Mouse (Mus musculus): ENCODE results near the gene Gbe1. TPM values are rescaled to one million over a fixed set of nuclear protein-coding genes. Genes with fewer than 3 reads are reported as not detected.

Gene Gbe1
- polyA plus RNA-seq, 1 experiment from 2014 or later: 18.0 TPM

GRCm38 (mm10) chr16:70328566-70328965, 14.8 kb downstream of the Gbe1 start:
- Histone ChIP-seq H3K9me3 (ENCODE audit: control insufficient read depth, low read length) (no peaks in the 10 kb centered on the region), H3K27me3 (replicated peaks; ENCODE audit: control insufficient read depth, insufficient read depth, low read length) (no peaks in the 10 kb centered on the region), H3K9ac (ENCODE audit: low read depth, low read length) (no peak overlapping the region), H3K4me3 (ENCODE audit: low read length) (no peak overlapping the region), H3K36me3 (ENCODE audit: control insufficient read depth, insufficient read depth, low read length) (no peaks in the 10 kb centered on the region), H3K4me1 (ENCODE audit: control insufficient read depth, insufficient read depth, low read depth, low read length) (no peaks in the 10 kb centered on the region), H3K4me2 (ENCODE audit: low read length) (no peak overlapping the region), H3K27ac (ENCODE audit: low read depth, low read length) (no peak overlapping the region)
- WGBS: 86% methylated on average over 6 of the region's 6 CpGs
- no peak for ATAC-seq

GRCm38 (mm10) chr16:70329036-70329435, 15.3 kb downstream of the Gbe1 start:
- no peak overlapping the region for H3K27ac ChIP-seq (ENCODE audit: low read depth, low read length)
- H3K36me3 ChIP-seq (ENCODE audit: control insufficient read depth, insufficient read depth, low read length): no peaks in the 10 kb centered on the region
- H3K4me3 ChIP-seq (ENCODE audit: low read length): no peak overlapping the region
- no peaks in the 10 kb centered on the region for H3K9me3 ChIP-seq (ENCODE audit: control insufficient read depth, low read length)
- H3K9ac ChIP-seq (ENCODE audit: low read depth, low read length): no peak overlapping the region
- H3K4me1 ChIP-seq (ENCODE audit: control insufficient read depth, insufficient read depth, low read depth, low read length): no peaks in the 10 kb centered on the region
- H3K27me3 ChIP-seq (replicated peaks; ENCODE audit: control insufficient read depth, insufficient read depth, low read length): no peaks in the 10 kb centered on the region
- ATAC-seq: no peak
- 64% methylated on average over 10 of the region's 10 CpGs for WGBS
- H3K4me2 ChIP-seq (ENCODE audit: low read length): no peak overlapping the region

DNA sequence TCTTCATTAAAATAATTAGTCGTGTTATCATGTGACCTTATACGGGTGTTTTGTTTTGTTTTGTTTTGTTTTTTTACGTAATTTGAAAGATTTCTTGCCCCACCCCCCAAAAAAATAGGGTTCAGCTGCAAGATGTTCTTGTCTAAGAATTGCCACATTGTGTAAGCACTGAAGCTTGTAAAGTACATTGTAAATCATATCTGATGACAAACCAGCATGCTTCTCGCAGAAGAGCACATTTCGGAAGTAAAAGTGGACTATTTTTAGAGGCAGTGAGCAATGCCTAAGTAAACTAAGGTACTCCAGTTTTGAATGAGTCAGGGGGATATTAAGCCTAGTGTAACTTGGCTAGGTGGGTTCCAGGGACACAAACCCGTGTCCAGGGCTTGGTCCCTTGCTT, 15.7 kb downstream of the Gbe1 start:
- Histone ChIP-seq H3K4me1 (ENCODE audit: control insufficient read depth, insufficient read depth, low read depth, low read length) (no peaks in the 10 kb centered on the region), H3K4me3 (ENCODE audit: low read length) (no peak overlapping the region), H3K9me3 (ENCODE audit: control insufficient read depth, low read length) (no peaks in the 10 kb centered on the region), H3K4me2 (ENCODE audit: low read length) (no peak overlapping the region), H3K36me3 (ENCODE audit: control insufficient read depth, insufficient read depth, low read length) (no peaks in the 10 kb centered on the region), H3K27ac (ENCODE audit: low read depth, low read length) (no peak overlapping the region), H3K9ac (ENCODE audit: low read depth, low read length) (no peak overlapping the region), H3K27me3 (replicated peaks; ENCODE audit: control insufficient read depth, insufficient read depth, low read length) (no peaks in the 10 kb centered on the region)
- no peak for ATAC-seq
- WGBS: 69% methylated on average over 6 of the region's 6 CpGs

DNA sequence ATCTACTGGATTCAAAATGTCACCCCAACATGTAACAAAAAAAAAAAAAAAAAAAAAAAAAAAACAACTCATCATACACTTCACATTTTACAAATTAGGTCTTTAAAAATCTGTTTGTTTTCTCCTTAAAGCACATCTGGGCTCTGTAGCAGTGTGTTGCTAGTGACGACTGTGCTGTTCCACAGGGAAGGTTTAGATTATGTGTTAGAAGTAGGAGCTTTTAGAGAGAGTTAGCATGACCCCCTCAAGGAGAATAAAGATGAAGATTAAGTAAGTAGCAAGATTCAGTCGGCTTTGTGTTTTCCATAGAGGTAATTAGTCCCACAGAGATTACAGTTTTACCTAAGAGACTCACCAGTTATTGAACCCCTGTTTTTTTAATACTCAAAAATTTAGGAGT, 16.3 kb downstream of the Gbe1 start:
- no peak overlapping the region for H3K27ac ChIP-seq (ENCODE audit: low read depth, low read length)
- H3K9ac ChIP-seq (ENCODE audit: low read depth, low read length): no peak overlapping the region
- H3K4me1 ChIP-seq (ENCODE audit: control insufficient read depth, insufficient read depth, low read depth, low read length): no peaks in the 10 kb centered on the region
- no peak for ATAC-seq
- H3K36me3 ChIP-seq (ENCODE audit: control insufficient read depth, insufficient read depth, low read length): no peaks in the 10 kb centered on the region
- WGBS: 73% methylated on average over 2 of the region's 2 CpGs
- H3K4me3 ChIP-seq (ENCODE audit: low read length): no peak overlapping the region
- H3K9me3 ChIP-seq (ENCODE audit: control insufficient read depth, low read length): no peaks in the 10 kb centered on the region
- H3K4me2 ChIP-seq (ENCODE audit: low read length): no peak overlapping the region
- no peaks in the 10 kb centered on the region for H3K27me3 ChIP-seq (replicated peaks; ENCODE audit: control insufficient read depth, insufficient read depth, low read length)

- Histone ChIP-seq H3K27me3 (replicated peaks; ENCODE audit: control insufficient read depth, insufficient read depth, low read length) (no peaks in the 10 kb centered on the region), H3K27ac (ENCODE audit: low read depth, low read length) (no peak overlapping the region), H3K4me3 (ENCODE audit: low read length) (no peak overlapping the region), H3K4me1 (ENCODE audit: control insufficient read depth, insufficient read depth, low read depth, low read length) (no peaks in the 10 kb centered on the region), H3K9me3 (ENCODE audit: control insufficient read depth, low read length) (no peaks in the 10 kb centered on the region), H3K4me2 (ENCODE audit: low read length) (no peak overlapping the region), H3K36me3 (ENCODE audit: control insufficient read depth, insufficient read depth, low read length) (no peaks in the 10 kb centered on the region), H3K9ac (ENCODE audit: low read depth, low read length) (no peak overlapping the region)
- no peak for ATAC-seq
- WGBS: 95% methylated on average over 10 of the region's 10 CpGs
Measured at GRCm38 (mm10) chr16:70330626-70331275, 17.0 kb downstream of the Gbe1 start.

DNA sequence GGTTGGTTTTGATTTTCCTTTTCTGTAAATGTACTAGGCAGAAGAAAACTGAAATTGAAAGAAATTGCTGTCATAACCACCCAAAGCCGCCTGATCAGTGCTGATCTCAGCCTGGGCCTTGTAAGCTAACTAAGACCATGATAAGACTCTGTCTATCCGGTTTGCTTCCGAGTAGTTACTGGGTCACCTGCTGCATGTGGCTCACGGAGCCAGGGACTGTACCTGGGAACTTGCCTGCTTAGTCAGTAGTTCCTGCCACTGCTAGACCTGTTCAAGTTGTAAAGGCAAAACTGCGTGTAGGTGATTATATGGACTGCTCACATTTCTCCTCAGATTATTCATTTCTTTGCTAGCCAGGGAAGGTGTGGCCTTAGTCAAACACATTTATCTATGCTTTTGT, 21.1 kb downstream of the Gbe1 start:
- ATAC-seq: no peak
- H3K4me2 ChIP-seq (ENCODE audit: low read length): no peak overlapping the region
- no peaks in the 10 kb centered on the region for H3K27me3 ChIP-seq (replicated peaks; ENCODE audit: control insufficient read depth, insufficient read depth, low read length)
- WGBS: 91% methylated on average over 5 of the region's 5 CpGs
- no peaks in the 10 kb centered on the region for H3K36me3 ChIP-seq (ENCODE audit: control insufficient read depth, insufficient read depth, low read length)
- no peak overlapping the region for H3K27ac ChIP-seq (ENCODE audit: low read depth, low read length)
- no peaks in the 10 kb centered on the region for H3K4me1 ChIP-seq (ENCODE audit: control insufficient read depth, insufficient read depth, low read depth, low read length)
- no peak overlapping the region for H3K4me3 ChIP-seq (ENCODE audit: low read length)
- H3K9ac ChIP-seq (ENCODE audit: low read depth, low read length): no peak overlapping the region
- no peaks in the 10 kb centered on the region for H3K9me3 ChIP-seq (ENCODE audit: control insufficient read depth, low read length)

DNA sequence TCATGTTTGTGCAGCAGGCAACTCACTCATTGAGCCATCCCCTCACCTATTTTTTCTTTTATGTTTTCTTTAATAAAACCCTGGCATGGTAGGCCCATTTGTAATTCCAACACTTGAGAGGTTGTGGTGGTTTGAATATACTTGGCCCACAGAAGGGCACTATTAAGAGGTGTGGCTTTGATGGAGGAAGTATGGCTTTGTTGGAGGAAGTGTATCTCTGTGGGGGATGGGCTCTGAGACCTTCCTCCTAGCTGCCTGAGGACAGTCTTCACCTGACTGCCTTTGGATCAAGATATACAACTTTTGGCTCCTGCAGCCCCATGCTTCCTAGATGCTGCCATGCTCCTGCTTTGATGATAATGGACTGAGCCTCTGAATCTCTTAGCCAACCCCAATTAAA, 21.7 kb downstream of the Gbe1 start:
- Histone ChIP-seq H3K4me3 (ENCODE audit: low read length) (no peak overlapping the region), H3K27ac (ENCODE audit: low read depth, low read length) (no peak overlapping the region)
- ATAC-seq: no peak

GRCm38 (mm10) chr16:70337661-70338060, 23.9 kb downstream of the Gbe1 start:
- H3K4me2 ChIP-seq (ENCODE audit: low read length): no peak overlapping the region
- H3K27me3 ChIP-seq (replicated peaks; ENCODE audit: control insufficient read depth, insufficient read depth, low read length): no peaks in the 10 kb centered on the region
- no peaks in the 10 kb centered on the region for H3K4me1 ChIP-seq (ENCODE audit: control insufficient read depth, insufficient read depth, low read depth, low read length)
- 89% methylated on average over 3 of the region's 3 CpGs for WGBS
- no peak overlapping the region for H3K4me3 ChIP-seq (ENCODE audit: low read length)
- H3K9me3 ChIP-seq (ENCODE audit: control insufficient read depth, low read length): no peaks in the 10 kb centered on the region
- no peak overlapping the region for H3K9ac ChIP-seq (ENCODE audit: low read depth, low read length)
- no peaks in the 10 kb centered on the region for H3K36me3 ChIP-seq (ENCODE audit: control insufficient read depth, insufficient read depth, low read length)
- no peak overlapping the region for H3K27ac ChIP-seq (ENCODE audit: low read depth, low read length)
- ATAC-seq: no peak

More for the DNA sequence above, 21.7 kb downstream of the Gbe1 start:
- no peaks in the 10 kb centered on the region for H3K27me3 ChIP-seq (replicated peaks; ENCODE audit: control insufficient read depth, insufficient read depth, low read length)
- no peaks in the 10 kb centered on the region for H3K36me3 ChIP-seq (ENCODE audit: control insufficient read depth, insufficient read depth, low read length)
- H3K4me2 ChIP-seq (ENCODE audit: low read length): no peak overlapping the region
- no peaks in the 10 kb centered on the region for H3K4me1 ChIP-seq (ENCODE audit: control insufficient read depth, insufficient read depth, low read depth, low read length)
- no peaks in the 10 kb centered on the region for H3K9me3 ChIP-seq (ENCODE audit: control insufficient read depth, low read length)
- H3K9ac ChIP-seq (ENCODE audit: low read depth, low read length): no peak overlapping the region

DNA sequence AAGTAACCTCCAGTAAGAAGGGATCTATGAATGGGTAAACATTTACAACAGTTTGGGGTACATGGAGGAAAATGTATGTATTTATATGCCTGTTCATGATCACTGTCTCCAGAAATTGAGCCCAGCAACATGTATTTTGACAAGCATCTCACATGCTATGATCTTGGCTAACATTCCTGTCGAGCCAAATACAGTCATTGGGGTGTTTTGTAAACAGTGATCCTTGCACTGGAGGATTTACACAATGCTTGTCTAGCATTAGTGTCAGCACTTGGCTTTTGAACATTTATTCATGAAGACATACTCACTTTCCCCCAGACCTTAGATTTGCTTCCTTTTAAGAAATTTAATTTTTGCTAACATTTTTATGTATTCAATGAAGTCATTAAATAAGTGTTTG, 30.7 kb downstream of the Gbe1 start:
- no peaks in the 10 kb centered on the region for H3K4me1 ChIP-seq (ENCODE audit: control insufficient read depth, insufficient read depth, low read depth, low read length)
- H3K4me2 ChIP-seq (ENCODE audit: low read length): no peak overlapping the region
- ATAC-seq: no peak
- no peak overlapping the region for H3K9ac ChIP-seq (ENCODE audit: low read depth, low read length)
- no peaks in the 10 kb centered on the region for H3K36me3 ChIP-seq (ENCODE audit: control insufficient read depth, insufficient read depth, low read length)
- no peaks in the 10 kb centered on the region for H3K9me3 ChIP-seq (ENCODE audit: control insufficient read depth, low read length)
- WGBS: 73% methylated on average over 1 of the region's 1 CpGs
- H3K4me3 ChIP-seq (ENCODE audit: low read length): no peak overlapping the region
- H3K27me3 ChIP-seq (replicated peaks; ENCODE audit: control insufficient read depth, insufficient read depth, low read length): no peaks in the 10 kb centered on the region
- no peak overlapping the region for H3K27ac ChIP-seq (ENCODE audit: low read depth, low read length)

GRCm38 (mm10) chr16:70345607-70346006, 31.9 kb downstream of the Gbe1 start:
- Histone ChIP-seq H3K4me2 (ENCODE audit: low read length) (no peak overlapping the region), H3K4me3 (ENCODE audit: low read length) (no peak overlapping the region), H3K27me3 (replicated peaks; ENCODE audit: control insufficient read depth, insufficient read depth, low read length) (no peaks in the 10 kb centered on the region), H3K9ac (ENCODE audit: low read depth, low read length) (no peak overlapping the region), H3K27ac (ENCODE audit: low read depth, low read length) (no peak overlapping the region), H3K9me3 (ENCODE audit: control insufficient read depth, low read length) (no peaks in the 10 kb centered on the region), H3K36me3 (ENCODE audit: control insufficient read depth, insufficient read depth, low read length) (no peaks in the 10 kb centered on the region), H3K4me1 (ENCODE audit: control insufficient read depth, insufficient read depth, low read depth, low read length) (no peaks in the 10 kb centered on the region)
- WGBS: 61% methylated on average over 10 of the region's 10 CpGs
- ATAC-seq: no peak
